Mouse (Mus musculus): ENCODE measurements at regions not wholly inside any gene's neighbourhood (a gene's known extent, or its start where the extent isn't known, plus 50 kb on each side); places are given as distances from the start of the nearest gene placed in this dataset.
"Not testable (repeated sequence)": the region's sequence is repeated elsewhere in the genome, so short reads cannot be mapped to it uniquely, and the experiment has no call there.

- no peak for TF ChIP-seq CTCF (conservative IDR thresholded peaks at IDR 0.05)
- no peak for DNase-seq (ENCODE audit: low spot score in 2 of 2)
- Histone ChIP-seq H3K4me3 (no peak overlapping the region), H3K27ac (no peak overlapping the region)
Measured at GRCm38 (mm10) chr17:94656429-94656828, 93.4 kb downstream of the Mettl4 start.

DNA sequence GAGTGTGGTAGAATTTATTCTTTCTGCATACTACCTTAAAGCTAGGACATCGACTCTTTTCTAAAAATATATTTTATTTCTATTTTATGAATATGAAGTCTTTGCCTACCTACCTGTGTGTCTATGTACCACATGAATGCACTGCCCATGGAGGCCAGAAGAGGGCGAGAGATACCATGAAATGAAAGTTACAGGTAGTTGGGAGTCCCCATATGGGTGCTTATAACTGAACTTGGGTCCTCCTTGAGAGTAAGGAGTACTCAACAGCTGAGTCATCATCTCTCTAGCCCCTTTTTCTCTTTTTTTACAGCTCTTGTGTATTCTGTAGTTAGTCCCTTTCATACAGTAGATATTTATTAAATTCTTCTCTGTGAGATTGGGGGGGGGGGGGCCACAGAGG, 94.3 kb downstream of the Mettl4 start:
- H3K4me3 ChIP-seq, result no peak overlapping the region
- TF ChIP-seq CTCF (conservative IDR thresholded peaks at IDR 0.05), result 0 out of 2 replicates have a peak, but pooled peaks have one; percentile 3
- H3K27ac ChIP-seq, result no peak overlapping the region
- no peak for DNase-seq (ENCODE audit: low spot score in 2 of 2)

DNA sequence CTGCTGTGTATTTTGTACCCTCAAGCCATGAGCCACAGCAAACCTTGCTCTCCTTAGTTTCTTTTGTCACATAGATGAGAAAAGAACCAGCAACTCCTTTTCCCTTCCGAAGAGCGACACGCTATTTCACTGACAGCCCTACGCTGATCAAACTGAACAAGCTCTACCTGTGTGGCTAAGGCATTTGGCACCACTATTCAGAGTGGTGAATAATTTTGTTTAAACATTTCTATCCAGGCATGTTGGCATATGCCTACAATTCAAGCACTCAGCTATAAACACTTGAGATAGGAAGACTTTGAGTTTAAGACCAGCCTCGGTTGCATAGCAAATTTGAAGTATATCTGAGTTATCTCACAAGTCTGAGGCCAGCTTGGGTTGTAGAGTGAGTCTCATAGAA, 95.2 kb downstream of the Mettl4 start:
- no peak for DNase-seq (ENCODE audit: low spot score in 2 of 2)
- no peak overlapping the region for H3K27ac ChIP-seq
- no peak for TF ChIP-seq CTCF (conservative IDR thresholded peaks at IDR 0.05)
- no peak overlapping the region for H3K4me3 ChIP-seq

DNA sequence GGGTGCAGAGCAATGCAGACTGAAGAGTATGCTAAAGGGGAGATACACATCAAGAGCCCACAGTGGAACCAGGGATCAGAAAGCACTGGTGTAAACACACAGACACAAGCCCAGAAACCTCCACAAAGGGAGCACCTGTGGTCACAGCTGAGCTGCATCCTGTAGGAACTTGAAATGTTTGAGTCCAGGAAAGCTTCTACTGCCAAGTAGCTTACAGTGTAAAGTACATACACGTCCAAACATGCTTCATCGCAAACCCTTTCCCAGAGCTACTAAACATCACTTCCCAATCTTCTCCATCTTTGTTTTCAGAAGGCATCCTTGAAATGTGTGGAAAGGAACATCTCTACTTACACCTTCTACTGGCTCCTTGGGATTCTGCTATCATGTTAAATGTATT, 97.4 kb downstream of the Mettl4 start:
- Histone ChIP-seq H3K27ac (no peak overlapping the region), H3K4me3 (no peak overlapping the region)
- DNase-seq (ENCODE audit: low spot score in 2 of 2), result no peak
- no peak for TF ChIP-seq CTCF (conservative IDR thresholded peaks at IDR 0.05)

GRCm38 (mm10) chr17:94651517-94651916, 98.3 kb downstream of the Mettl4 start:
- not testable (repeated sequence) for DNase-seq (ENCODE audit: low spot score in 2 of 2); H3K27ac ChIP-seq; H3K4me3 ChIP-seq

All from layer of hippocampus, adult 2 months (tissue).